Mouse (Mus musculus) heart, postnatal 36 days (tissue): ENCODE results near the gene Fbxo9. TPM values are rescaled to one million over a fixed set of nuclear protein-coding genes. Genes with fewer than 3 reads are reported as not detected.
A peak's percentile ranks its signal among the peaks of the same experiment; 100 is the strongest.
"Not testable (repeated sequence)": the region's sequence is repeated elsewhere in the genome, so short reads cannot be mapped to it uniquely, and the experiment has no call there.

Experiments
- DNase-seq, 2 experiments: peaks; one replicate each; pipeline ENCODE4 v3.0.0; 2021 to 2022
- intact Hi-C: fragments of 180-260 bp; cut with DNase I; formaldehyde crosslinking; loops from one replicate; pipeline ENCODE4 v1.15.1; 2025
- total RNA-seq, 2 experiments: library from RNA; stranded (reverse); gene quantifications; 2 replicates each; pipeline ENCODE4 v1.2.3; 2021

Fbxo9 gene
- total RNA-seq, 2 experiments from 2014 or later = 49.9 to 52.5 TPM

GRCm38 (mm10) chr9:78073713-78074340 lies 35.0 kb downstream of the Fbxo9 start:
- DNase-seq = no peak
- intact Hi-C loops = no loop called here

- DNase-seq, intact Hi-C loops: not testable (repeated sequence)
These were observed 35.6 kb downstream of the Fbxo9 start for GRCm38 (mm10) chr9:78073291-78073690.

GRCm38 (mm10) chr9:78071626-78072025 lies 37.2 kb downstream of the Fbxo9 start:
- intact Hi-C loops = no loop called here
- no peak for DNase-seq

GRCm38 (mm10) chr9:78070496-78070895 lies 38.4 kb downstream of the Fbxo9 start:
- intact Hi-C loops = no loop called here
- no peak for DNase-seq

GRCm38 (mm10) chr9:78064121-78064520 lies 44.7 kb downstream of the Fbxo9 start:
- DNase-seq = no peak
- intact Hi-C loops = no loop called here

- intact Hi-C loops = no loop called here
- DNase-seq = no peak
These were observed 46.5 kb downstream of the Fbxo9 start for GRCm38 (mm10) chr9:78062392-78062791.

- intact Hi-C loops = no loop called here
- DNase-seq = no peak
These were observed 49.2 kb downstream of the Fbxo9 start for GRCm38 (mm10) chr9:78059525-78060120.

- intact Hi-C loops = no loop called here
- no peak for DNase-seq
These were observed 54.6 kb downstream of the Fbxo9 start for GRCm38 (mm10) chr9:78054298-78054697.

- no peak for DNase-seq
- intact Hi-C loops = no loop called here
These were observed 55.0 kb downstream of the Fbxo9 start for GRCm38 (mm10) chr9:78053821-78054220.

GRCm38 (mm10) chr9:78051677-78052076 lies 57.2 kb downstream of the Fbxo9 start, which contains the start of gene Gcm1:
Gene Gcm1, plus strand, starts transcription at chr9:78051924.
- DNase-seq = no peak
- intact Hi-C loops = no loop called here

GRCm38 (mm10) chr9:78050452-78050970 lies 58.4 kb downstream of the Fbxo9 start:
- intact Hi-C loops = no loop called here
- DNase-seq = no peak

- DNase-seq = peak; percentile 10
These were observed 62.1 kb downstream of the Fbxo9 start for GRCm38 (mm10) chr9:78046755-78047154.

GRCm38 (mm10) chr9:78045171-78045570 lies 63.7 kb downstream of the Fbxo9 start:
- no peak for DNase-seq

More at GRCm38 (mm10) chr9:78046755-78047154, 62.1 kb downstream of the Fbxo9 start:
- intact Hi-C loops = no loop called here

GRCm38 (mm10) chr9:78038755-78039489 lies 69.9 kb downstream of the Fbxo9 start:
- peak; percentile 81 to 82 for DNase-seq
- intact Hi-C loops = loop anchor here (1.0 to 5.0 kb wide), 3 partner anchors 233 to 442 kb away; no protein-coding TSS in a partner anchor

More at GRCm38 (mm10) chr9:78045171-78045570, 63.7 kb downstream of the Fbxo9 start:
- intact Hi-C loops = no loop called here

GRCm38 (mm10) chr9:78035831-78036230 lies 73.0 kb downstream of the Fbxo9 start:
- no peak for DNase-seq
- intact Hi-C loops = loop anchor here (5.0 kb wide), 1 partner anchor 439 kb away; no protein-coding TSS in a partner anchor

GRCm38 (mm10) chr9:78035296-78035695 lies 73.6 kb downstream of the Fbxo9 start:
- no peak for DNase-seq
- intact Hi-C loops = loop anchor here (5.0 kb wide), 1 partner anchor 438 kb away; no protein-coding TSS in a partner anchor

- intact Hi-C loops = no loop called here
- no peak for DNase-seq
These were observed 75.9 kb downstream of the Fbxo9 start for GRCm38 (mm10) chr9:78032930-78033329.
